Mouse (Mus musculus) embryonic facial prominence, embryonic 14.5 days (tissue): Measurements from ENCODE around the gene Ralgapb. TPM values are rescaled to one million over a fixed set of nuclear protein-coding genes. Genes with fewer than 3 reads are reported as not detected.
A peak's percentile ranks its signal among the peaks of the same experiment; 100 is the strongest.

Experiments used
- ATAC-seq: fragments of 200-750 bp; cut with Nextera tagmentation; 2 replicates; pipeline ENCODE4 v1.8.0; 2017; ENCODE audit warnings: low read depth, moderate number of reproducible peaks, moderate TSS enrichment
- DNase-seq: peaks from one replicate; pipeline ENCODE4 v3.0.0-alpha.2; 2015; ENCODE audit warnings: low spot score
- H3K27ac ChIP-seq: fragments of 300-500 bp; sonication (generic); replicated peaks from 2 replicates; pipeline ENCODE4 v1.5.1; 2014; ENCODE audit warnings: low read depth, mild to moderate bottlenecking, low read length, moderate library complexity
- H3K27me3 ChIP-seq: fragments of 300-500 bp; sonication (generic); replicated peaks from 2 replicates; pipeline ENCODE4 v1.6.1; 2014; ENCODE audit warnings: low read length; ENCODE audit not compliant: control insufficient read depth, insufficient read depth
- H3K36me3 ChIP-seq: fragments of 300-500 bp; sonication (generic); 2 replicates; pipeline ENCODE4 v1.6.1; 2014; ENCODE audit warnings: low read length, mixed read lengths; ENCODE audit not compliant: control insufficient read depth, insufficient read depth
- H3K4me1 ChIP-seq: fragments of 300-500 bp; sonication (generic); 2 replicates; pipeline ENCODE4 v1.6.1; 2014; ENCODE audit warnings: antibody characterized with exemption, low read length; ENCODE audit not compliant: control insufficient read depth, insufficient read depth
- H3K4me2 ChIP-seq: fragments of 300-500 bp; sonication (generic); 2 replicates; pipeline ENCODE4 v1.6.1; 2014; ENCODE audit warnings: low read depth, mild to moderate bottlenecking, low read length, moderate library complexity, mixed read lengths
- H3K4me3 ChIP-seq: fragments of 300-500 bp; sonication (generic); 2 replicates; pipeline ENCODE4 v1.5.1; 2014; ENCODE audit warnings: low read depth, mild to moderate bottlenecking, low read length
- H3K9ac ChIP-seq: fragments of 300-500 bp; sonication (generic); 2 replicates; pipeline ENCODE4 v1.6.1; 2014; ENCODE audit warnings: low read depth, mild to moderate bottlenecking, low read length, moderate library complexity, mixed read lengths
- H3K9me3 ChIP-seq: fragments of 300-500 bp; sonication (generic); 2 replicates; pipeline ENCODE4 v1.6.1; 2016; ENCODE audit warnings: low read length; ENCODE audit not compliant: control insufficient read depth
- WGBS: fragments of 180-500 bp; shearing (Covaris S2); extraction: QIAGEN DNeasy Blood & Tissue Kit; methylation state at CpG from one replicate; pipeline ENCODE4 v1.1.7; 2014; 5-methylcytosine and 5-hydroxymethylcytosine counted together
- polyA plus RNA-seq: library from polyadenylated mRNA; unstranded; fragments of >200 nt; fragmentation: Nextera tagmentation; extraction: Ambion mirVana; gene quantifications from 2 replicates; pipeline ENCODE4 v1.2.1, GENCODE M21; 2014

The Ralgapb gene
- 18.0 and 18.8 TPM in 2 replicates for polyA plus RNA-seq

GRCm38 (mm10) chr2:158409595-158410021, at the start of gene Ralgapb:
Ralgapb (plus strand) TSS chr2:158409848.
- 0% methylated on average over 23 of the region's 46 CpGs for WGBS

GRCm38 (mm10) chr2:158360873-158361677, 48.6 kb upstream of the Ralgapb start:
- Histone ChIP-seq H3K27ac (peak overlapping the region; percentile 86), H3K36me3 (peaks cover 44% of the 10 kb centered on the region), H3K27me3 (no peaks in the 10 kb centered on the region), H3K4me1 (peaks cover 13% of the 10 kb centered on the region), H3K4me2 (peak overlapping the region; percentile 72), H3K9me3 (no peaks in the 10 kb centered on the region), H3K4me3 (peak overlapping the region; percentile 70), H3K9ac (peak overlapping the region; percentile 88)
- ATAC-seq (peak; percentile 93), DNase-seq (peak; percentile 97)
- WGBS, result under 1% methylated on average over 41 of the region's 41 CpGs

More at GRCm38 (mm10) chr2:158409595-158410021, at the start of gene Ralgapb:
- no peaks in the 10 kb centered on the region for H3K36me3 ChIP-seq
- ATAC-seq (peak; percentile 95), DNase-seq (peak; percentile 98)
- H3K27me3 ChIP-seq, result no peaks in the 10 kb centered on the region
- H3K9ac ChIP-seq, result peak within 1 kb of the TSS; percentile 95
- peak within 1 kb of the TSS; percentile 89 for H3K4me3 ChIP-seq
- peak within 1 kb of the TSS; percentile 94 for H3K4me2 ChIP-seq
- H3K27ac ChIP-seq, result peak within 1 kb of the TSS; percentile 81
- no peaks in the 10 kb centered on the region for H3K9me3 ChIP-seq
- H3K4me1 ChIP-seq, result peaks cover 6% of the 10 kb centered on the region

GRCm38 (mm10) chr2:158361678-158362320, 47.8 kb upstream of the Ralgapb start:
- Histone ChIP-seq H3K4me1 (peaks cover 13% of the 10 kb centered on the region), H3K4me3 (peak overlapping the region; percentile 70), H3K4me2 (peak overlapping the region; percentile 72), H3K9ac (peak overlapping the region; percentile 10; the same call in 1 of the 2 replicates), H3K36me3 (peaks cover 37% of the 10 kb centered on the region), H3K9me3 (no peaks in the 10 kb centered on the region), H3K27me3 (no peaks in the 10 kb centered on the region), H3K27ac (peak overlapping the region; percentile 46)
- ATAC-seq (peak; percentile 47; the same call in 1 of the 2 replicates), DNase-seq (no peak)
- 30% methylated on average over 8 of the region's 8 CpGs for WGBS

GRCm38 (mm10) chr2:158364175-158364574, 45.5 kb upstream of the Ralgapb start:
- Histone ChIP-seq H3K9ac (no peak overlapping the region), H3K4me2 (no peak overlapping the region), H3K36me3 (peaks cover 13% of the 10 kb centered on the region), H3K4me1 (peaks cover 10% of the 10 kb centered on the region), H3K9me3 (no peaks in the 10 kb centered on the region), H3K27me3 (no peaks in the 10 kb centered on the region), H3K4me3 (no peak overlapping the region), H3K27ac (no peak overlapping the region)
- ATAC-seq (no peak), DNase-seq (no peak)
- WGBS, result 82% methylated on average over 4 of the region's 4 CpGs

GRCm38 (mm10) chr2:158365099-158365850, 44.4 kb upstream of the Ralgapb start:
- 63% methylated on average over 12 of the region's 12 CpGs for WGBS
- Histone ChIP-seq H3K9me3 (no peaks in the 10 kb centered on the region), H3K27ac (no peak overlapping the region), H3K9ac (no peak overlapping the region), H3K27me3 (no peaks in the 10 kb centered on the region), H3K4me1 (peaks cover 2% of the 10 kb centered on the region), H3K4me3 (no peak overlapping the region), H3K4me2 (no peak overlapping the region), H3K36me3 (peaks cover 2% of the 10 kb centered on the region)
- ATAC-seq (no peak), DNase-seq (no peak)

- no peak overlapping the region for H3K4me3 ChIP-seq
- WGBS, result 90% methylated on average over 5 of the region's 5 CpGs
- no peak overlapping the region for H3K27ac ChIP-seq
- H3K9ac ChIP-seq, result no peak overlapping the region
- no peaks in the 10 kb centered on the region for H3K36me3 ChIP-seq
- H3K4me2 ChIP-seq, result no peak overlapping the region
- no peaks in the 10 kb centered on the region for H3K27me3 ChIP-seq
- H3K4me1 ChIP-seq, result no peaks in the 10 kb centered on the region
- DNase-seq (no peak), ATAC-seq (no peak)
- H3K9me3 ChIP-seq, result no peaks in the 10 kb centered on the region
Observed at GRCm38 (mm10) chr2:158367654-158368053, 42.0 kb upstream of the Ralgapb start.

GRCm38 (mm10) chr2:158368313-158368712, 41.3 kb upstream of the Ralgapb start:
- Histone ChIP-seq H3K4me1 (no peaks in the 10 kb centered on the region), H3K27me3 (no peaks in the 10 kb centered on the region), H3K27ac (no peak overlapping the region), H3K9ac (no peak overlapping the region), H3K4me2 (no peak overlapping the region), H3K4me3 (no peak overlapping the region), H3K36me3 (no peaks in the 10 kb centered on the region), H3K9me3 (no peaks in the 10 kb centered on the region)
- ATAC-seq (no peak), DNase-seq (no peak)
- WGBS, result 91% methylated on average over 8 of the region's 8 CpGs

GRCm38 (mm10) chr2:158369474-158370172, 40.0 kb upstream of the Ralgapb start:
- 79% methylated on average over 3 of the region's 3 CpGs for WGBS
- no peak for DNase-seq
- no peak overlapping the region for H3K4me3 ChIP-seq

More at GRCm38 (mm10) chr2:158369474-158370172, 40.0 kb upstream of the Ralgapb start:
- Histone ChIP-seq H3K36me3 (no peaks in the 10 kb centered on the region), H3K9me3 (no peaks in the 10 kb centered on the region), H3K4me2 (no peak overlapping the region), H3K4me1 (no peaks in the 10 kb centered on the region), H3K9ac (no peak overlapping the region), H3K27me3 (0 out of 2 replicates have a peak, but pooled peaks cover 3% of the 10 kb centered on the region), H3K27ac (no peak overlapping the region)
- no peak for ATAC-seq
